Mouse (Mus musculus): ENCODE measurements around the gene R3hcc1l. TPM values are rescaled to one million over a fixed set of nuclear protein-coding genes. Genes with fewer than 3 reads are reported as not detected.

Gene R3hcc1l
- polyA plus RNA-seq, 1 experiment from 2014 or later, result 11.3 TPM

- Histone ChIP-seq H3K9ac (ENCODE audit: low read length) (no peak overlapping the region), H3K27me3 (ENCODE audit: control insufficient read depth, insufficient read depth, low read length) (no peaks in the 10 kb centered on the region), H3K4me1 (replicated peaks; ENCODE audit: control insufficient read depth, insufficient read depth) (no peaks in the 10 kb centered on the region), H3K4me3 (ENCODE audit: low read depth, low read length) (no peak overlapping the region), H3K9me3 (ENCODE audit: control insufficient read depth, low read length) (no peaks in the 10 kb centered on the region), H3K36me3 (ENCODE audit: control insufficient read depth, insufficient read depth, low read length) (0 out of 2 replicates have a peak, but pooled peaks cover 2% of the 10 kb centered on the region), H3K4me2 (replicated peaks; ENCODE audit: low read depth) (no peak overlapping the region), H3K27ac (replicated peaks) (no peak overlapping the region)
- ATAC-seq (ENCODE audit: low FRiP score, low TSS enrichment) (no peak), DNase-seq (ENCODE audit: low spot score) (no peak)
- TF ChIP-seq EP300 (optimal IDR thresholded peaks at IDR 0.05) (no peak), CTCF (IDR thresholded peaks at IDR 0.05; ENCODE audit: low read depth) (no peak)
- WGBS, result 70% methylated on average over 2 of the region's 2 CpGs
Observed at GRCm38 (mm10) chr19:42575317-42575716, 56.8 kb downstream of the R3hcc1l start.

DNA sequence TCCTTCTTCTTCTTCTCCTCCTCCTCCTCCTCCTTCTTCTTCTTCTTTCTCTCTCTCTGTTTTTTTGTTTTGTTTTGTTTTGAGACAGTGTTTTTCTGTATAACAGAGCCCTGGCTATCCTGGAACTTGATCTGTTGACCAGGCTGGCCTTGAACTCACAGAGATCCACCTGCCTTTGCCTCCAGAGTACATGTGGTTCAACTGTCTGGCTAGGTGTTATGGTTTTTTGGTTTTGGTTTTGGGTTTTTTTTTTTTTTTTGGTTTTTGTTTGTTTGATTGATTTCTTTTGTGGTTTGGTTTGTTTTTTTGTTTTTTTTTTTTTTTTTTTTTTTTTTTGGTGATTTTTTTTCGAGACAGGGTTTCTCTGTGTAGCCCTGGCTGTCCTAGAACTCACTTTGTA is 58.3 kb downstream of the R3hcc1l start:
- H3K27me3 ChIP-seq (ENCODE audit: control insufficient read depth, insufficient read depth, low read length), result no peaks in the 10 kb centered on the region
- no peak overlapping the region for H3K4me2 ChIP-seq (replicated peaks; ENCODE audit: low read depth)
- H3K27ac ChIP-seq (replicated peaks), result no peak overlapping the region
- H3K9ac ChIP-seq (ENCODE audit: low read length), result no peak overlapping the region
- 0 out of 2 replicates have a peak, but pooled peaks cover 2% of the 10 kb centered on the region for H3K36me3 ChIP-seq (ENCODE audit: control insufficient read depth, insufficient read depth, low read length)
- WGBS, result no CpG with 5 or more reads among the region's 1 CpGs
- DNase-seq (ENCODE audit: low spot score) (no peak), ATAC-seq (ENCODE audit: low FRiP score, low TSS enrichment) (no peak)
- no peaks in the 10 kb centered on the region for H3K4me1 ChIP-seq (replicated peaks; ENCODE audit: control insufficient read depth, insufficient read depth)
- H3K9me3 ChIP-seq (ENCODE audit: control insufficient read depth, low read length), result no peaks in the 10 kb centered on the region
- no peak overlapping the region for H3K4me3 ChIP-seq (ENCODE audit: low read depth, low read length)
- TF ChIP-seq EP300 (optimal IDR thresholded peaks at IDR 0.05), result no peak
- TF ChIP-seq CTCF (IDR thresholded peaks at IDR 0.05; ENCODE audit: low read depth), result no peak

DNA sequence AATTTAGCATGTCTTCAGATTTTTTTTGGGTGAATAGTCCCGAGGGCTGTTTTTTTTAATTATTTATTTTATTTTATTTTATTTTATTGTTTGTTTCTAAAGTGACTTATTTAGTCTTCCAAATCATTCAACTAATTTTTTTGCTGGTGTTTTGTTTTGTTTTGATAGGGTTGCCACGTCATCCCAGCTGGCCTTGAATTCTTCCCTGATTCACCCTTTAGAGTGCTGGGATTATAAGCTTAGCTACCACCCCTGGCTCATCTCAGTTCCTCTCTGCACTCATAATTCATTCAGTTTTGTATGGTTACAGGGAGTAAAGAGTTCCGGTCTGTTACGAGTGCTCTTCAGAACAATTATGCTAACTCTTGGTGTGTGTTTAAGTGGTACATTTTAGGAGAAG is 60.1 kb downstream of the R3hcc1l start:
- H3K27me3 ChIP-seq (ENCODE audit: control insufficient read depth, insufficient read depth, low read length), result no peaks in the 10 kb centered on the region
- H3K4me3 ChIP-seq (ENCODE audit: low read depth, low read length), result no peak overlapping the region
- no peak for TF ChIP-seq CTCF (IDR thresholded peaks at IDR 0.05; ENCODE audit: low read depth)
- no peak for TF ChIP-seq EP300 (optimal IDR thresholded peaks at IDR 0.05)
- no peak overlapping the region for H3K9ac ChIP-seq (ENCODE audit: low read length)
- 72% methylated on average over 4 of the region's 4 CpGs for WGBS
- H3K9me3 ChIP-seq (ENCODE audit: control insufficient read depth, low read length), result no peaks in the 10 kb centered on the region
- no peak overlapping the region for H3K4me2 ChIP-seq (replicated peaks; ENCODE audit: low read depth)
- 0 out of 2 replicates have a peak, but pooled peaks cover 4% of the 10 kb centered on the region for H3K36me3 ChIP-seq (ENCODE audit: control insufficient read depth, insufficient read depth, low read length)
- ATAC-seq (ENCODE audit: low FRiP score, low TSS enrichment) (no peak), DNase-seq (ENCODE audit: low spot score) (no peak)
- no peaks in the 10 kb centered on the region for H3K4me1 ChIP-seq (replicated peaks; ENCODE audit: control insufficient read depth, insufficient read depth)
- H3K27ac ChIP-seq (replicated peaks), result no peak overlapping the region

- Histone ChIP-seq H3K4me2 (replicated peaks; ENCODE audit: low read depth) (no peak overlapping the region), H3K27ac (replicated peaks) (no peak overlapping the region), H3K4me3 (ENCODE audit: low read depth, low read length) (no peak overlapping the region), H3K9me3 (ENCODE audit: control insufficient read depth, low read length) (no peaks in the 10 kb centered on the region), H3K27me3 (ENCODE audit: control insufficient read depth, insufficient read depth, low read length) (no peaks in the 10 kb centered on the region), H3K4me1 (replicated peaks; ENCODE audit: control insufficient read depth, insufficient read depth) (no peaks in the 10 kb centered on the region), H3K9ac (ENCODE audit: low read length) (no peak overlapping the region), H3K36me3 (ENCODE audit: control insufficient read depth, insufficient read depth, low read length) (0 out of 2 replicates have a peak, but pooled peaks cover 4% of the 10 kb centered on the region)
- ATAC-seq (ENCODE audit: low FRiP score, low TSS enrichment) (no peak), DNase-seq (ENCODE audit: low spot score) (no peak)
- TF ChIP-seq CTCF (IDR thresholded peaks at IDR 0.05; ENCODE audit: low read depth) (no peak), EP300 (optimal IDR thresholded peaks at IDR 0.05) (no peak)
- WGBS, result 40% methylated on average over 4 of the region's 4 CpGs
Observed at GRCm38 (mm10) chr19:42580701-42581100, 62.1 kb downstream of the R3hcc1l start.

DNA sequence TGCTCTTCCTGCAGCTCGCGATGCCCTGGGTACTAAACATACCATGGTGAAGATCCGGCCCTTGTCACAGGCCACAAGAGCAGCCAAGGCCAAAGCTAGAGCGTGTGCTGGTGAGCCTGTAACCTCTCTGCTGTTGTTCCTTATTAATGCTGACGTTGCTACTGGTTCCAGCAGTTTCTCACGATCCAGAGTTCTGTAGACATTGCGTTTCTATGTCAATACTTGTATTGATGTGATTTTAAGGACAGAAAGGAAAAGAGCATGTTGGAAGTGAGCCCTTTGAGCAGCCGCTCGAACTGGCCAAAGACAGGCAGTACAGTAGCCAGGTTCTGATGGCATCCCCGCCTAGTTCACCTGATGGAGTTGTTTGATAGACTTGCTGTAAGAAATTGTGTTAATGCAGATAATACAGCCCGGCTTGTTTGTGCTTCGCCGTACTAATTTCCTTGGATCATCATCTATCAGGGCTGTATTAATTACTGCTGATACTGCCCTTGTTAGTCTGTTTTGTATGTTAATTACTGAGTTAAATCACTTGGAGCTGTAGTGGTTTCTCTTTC is 64.3 kb downstream of the R3hcc1l start:
- no peak for TF ChIP-seq CTCF (IDR thresholded peaks at IDR 0.05; ENCODE audit: low read depth)
- TF ChIP-seq EP300 (optimal IDR thresholded peaks at IDR 0.05), result no peak
- no peaks in the 10 kb centered on the region for H3K9me3 ChIP-seq (ENCODE audit: control insufficient read depth, low read length)
- ATAC-seq (ENCODE audit: low FRiP score, low TSS enrichment), result no peak

DNA sequence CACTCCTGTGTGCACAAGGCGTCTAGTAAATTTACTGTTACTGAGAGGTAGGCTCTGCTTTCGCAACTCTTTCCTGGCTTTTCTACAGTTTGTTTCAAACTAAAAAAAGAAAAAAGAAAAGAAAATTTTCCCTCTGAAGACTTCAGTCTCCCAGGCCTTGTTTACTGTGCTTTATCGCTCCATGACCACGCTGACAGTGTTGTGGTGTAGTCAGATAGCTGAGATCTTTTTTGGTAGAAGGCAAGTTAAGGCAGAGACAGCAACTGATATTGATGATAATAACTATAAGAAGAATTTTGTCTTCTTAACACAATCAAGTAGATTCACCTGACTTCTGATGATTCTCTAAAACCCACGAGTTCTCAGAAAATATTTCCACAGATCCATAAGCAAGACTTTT is 65.1 kb downstream of the R3hcc1l start:
- H3K9ac ChIP-seq (ENCODE audit: low read length), result no peak overlapping the region
- H3K27ac ChIP-seq (replicated peaks), result no peak overlapping the region
- 0 out of 2 replicates have a peak, but pooled peaks cover 4% of the 10 kb centered on the region for H3K36me3 ChIP-seq (ENCODE audit: control insufficient read depth, insufficient read depth, low read length)
- H3K4me2 ChIP-seq (replicated peaks; ENCODE audit: low read depth), result no peak overlapping the region
- 92% methylated on average over 5 of the region's 5 CpGs for WGBS
- no peak overlapping the region for H3K4me3 ChIP-seq (ENCODE audit: low read depth, low read length)
- H3K27me3 ChIP-seq (ENCODE audit: control insufficient read depth, insufficient read depth, low read length), result no peaks in the 10 kb centered on the region
- H3K4me1 ChIP-seq (replicated peaks; ENCODE audit: control insufficient read depth, insufficient read depth), result no peaks in the 10 kb centered on the region
- DNase-seq (ENCODE audit: low spot score) (no peak), ATAC-seq (ENCODE audit: low FRiP score, low TSS enrichment) (no peak)
- H3K9me3 ChIP-seq (ENCODE audit: control insufficient read depth, low read length), result no peaks in the 10 kb centered on the region
- no peak for TF ChIP-seq EP300 (optimal IDR thresholded peaks at IDR 0.05)
- no peak for TF ChIP-seq CTCF (IDR thresholded peaks at IDR 0.05; ENCODE audit: low read depth)

More for the DNA sequence above, 64.3 kb downstream of the R3hcc1l start:
- Histone ChIP-seq H3K9ac (ENCODE audit: low read length) (no peak overlapping the region), H3K36me3 (ENCODE audit: control insufficient read depth, insufficient read depth, low read length) (0 out of 2 replicates have a peak, but pooled peaks cover 4% of the 10 kb centered on the region), H3K4me2 (replicated peaks; ENCODE audit: low read depth) (no peak overlapping the region), H3K27me3 (ENCODE audit: control insufficient read depth, insufficient read depth, low read length) (no peaks in the 10 kb centered on the region), H3K4me3 (ENCODE audit: low read depth, low read length) (no peak overlapping the region), H3K4me1 (replicated peaks; ENCODE audit: control insufficient read depth, insufficient read depth) (no peaks in the 10 kb centered on the region), H3K27ac (replicated peaks) (no peak overlapping the region)
- 92% methylated on average over 13 of the region's 13 CpGs for WGBS
- DNase-seq (ENCODE audit: low spot score), result no peak
